ENCODE assay signal across 16 mouse cellular contexts in the genomic region with DNA sequence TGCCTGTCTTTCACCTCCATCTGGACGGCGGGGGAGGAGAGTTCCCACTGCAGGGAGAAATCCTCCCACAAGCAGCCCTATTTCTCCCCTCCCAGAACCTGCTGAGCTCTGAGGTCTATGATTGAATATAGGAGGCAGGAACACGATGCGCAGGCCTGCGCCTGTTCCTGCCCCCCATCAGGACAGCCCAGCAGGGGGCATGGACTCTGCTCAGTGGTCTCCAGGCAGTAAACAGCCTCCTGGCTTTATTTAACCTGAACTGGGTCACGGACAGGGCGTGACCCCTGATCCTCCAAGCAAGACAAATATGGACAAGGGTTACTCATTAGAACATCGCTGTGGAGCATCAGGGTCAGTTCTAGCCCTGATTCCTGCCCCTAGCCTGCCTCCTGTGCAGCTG. TPM values are rescaled to one million over a fixed set of nuclear protein-coding genes. Genes with fewer than 3 reads are reported as not detected.
A peak's percentile ranks its signal among the peaks of the same experiment; 100 is the strongest.
DNase-seq lines count a peak whose midpoint lies in the region; ATAC-seq lines count a peak whose summit lies in the region.
"Had no signal": no experiment of that assay in that cellular context is flagged by ENCODE, and none has a peak within 500 bp of the region (broad histone marks: within the 10 kb centered on the region; RNA-seq: fewer than 3 reads in every experiment).

No protein-coding gene starts in this region.

- peak; percentile 75 for ATAC-seq in kidney, embryonic 15.5 days (replicated peaks; ENCODE audit: low FRiP score)
- peak; percentile 70 for ATAC-seq in liver, embryonic 12.5 days
- ATAC-seq: forebrain, embryonic 14.5 days; hindbrain, postnatal 0 days; midbrain, embryonic 16.5 days had no signal

- H3K4me2 ChIP-seq in kidney, embryonic 15.5 days = no peak overlapping the region
- 0 out of 2 replicates have a peak overlapping the region, but pooled peaks have one; percentile 4 for H3K4me2 ChIP-seq in liver, embryonic 12.5 days
- H3K4me2 ChIP-seq: embryonic facial prominence, embryonic 13.5 days; lung, embryonic 15.5 days had no signal

- no peak overlapping the region for H3K9ac ChIP-seq in kidney, embryonic 15.5 days
- no peak overlapping the region for H3K9ac ChIP-seq in liver, embryonic 12.5 days
- H3K9ac ChIP-seq: embryonic facial prominence, embryonic 13.5 days; lung, embryonic 15.5 days had no signal

- H3K4me1 ChIP-seq in kidney, embryonic 15.5 days = peaks cover 12% of the 10 kb centered on the region
- H3K4me1 ChIP-seq in liver, embryonic 12.5 days = peaks cover 44% of the 10 kb centered on the region
- H3K4me1 ChIP-seq: embryonic facial prominence, embryonic 13.5 days; lung, embryonic 15.5 days had no signal

- WGBS in kidney, embryonic 15.5 days = 37% methylated on average over 8 of the region's 8 CpGs
- WGBS in liver, embryonic 12.5 days (ENCODE audit: insufficient replicate concordance) = 79% methylated on average over 8 of the region's 8 CpGs

- no peaks in the 10 kb centered on the region for H3K27me3 ChIP-seq in kidney, embryonic 15.5 days
- no peaks in the 10 kb centered on the region for H3K27me3 ChIP-seq in liver, embryonic 12.5 days (replicated peaks)
- H3K27me3 ChIP-seq: embryonic facial prominence, embryonic 13.5 days; lung, embryonic 15.5 days had no signal

- H3K4me3 ChIP-seq in kidney, embryonic 15.5 days (replicated peaks) = no peak overlapping the region
- H3K4me3 ChIP-seq in liver, embryonic 12.5 days = no peak overlapping the region
- H3K4me3 ChIP-seq: embryonic facial prominence, embryonic 13.5 days; lung, embryonic 15.5 days had no signal

- H3K36me3 ChIP-seq in kidney, embryonic 15.5 days = peaks cover 44% of the 10 kb centered on the region
- H3K36me3 ChIP-seq in liver, embryonic 12.5 days = peaks cover 86% of the 10 kb centered on the region

- peak; percentile 58 for DNase-seq in ES-CJ7 (ENCODE audit: low read depth, low spot score)
- DNase-seq in R1 (ENCODE audit: low read depth, low spot score) = peak; percentile 45
- no peak for DNase-seq in adrenal gland, postnatal 25 days
- no peak for DNase-seq in cerebellum, postnatal 10 days
- DNase-seq in layer of hippocampus, adult 8-10 months (ENCODE audit: low spot score in 2 of 2) = no peak
- DNase-seq: cerebellum, adult 2 months; gastrocnemius, postnatal 25 days; right cerebral cortex, postnatal 4 days; thymus, postnatal 4 days had no signal

- H3K27ac ChIP-seq in kidney, embryonic 15.5 days = peak overlapping the region; percentile 34; the same call in 1 of the 2 replicates
- peak overlapping the region; percentile 61 for H3K27ac ChIP-seq in liver, embryonic 12.5 days
- H3K27ac ChIP-seq: embryonic facial prominence, embryonic 13.5 days; hindbrain, postnatal 0 days; lung, embryonic 15.5 days had no signal

- H3K9me3 ChIP-seq in kidney, embryonic 15.5 days (replicated peaks) = no peaks in the 10 kb centered on the region
- H3K9me3 ChIP-seq in liver, embryonic 12.5 days (replicated peaks) = no peaks in the 10 kb centered on the region
- H3K9me3 ChIP-seq: embryonic facial prominence, embryonic 13.5 days; lung, embryonic 15.5 days had no signal

RNA-seq across cellular contexts. Expression of a gene that starts 4.3 kb away (rescaled TPM):
- polyA plus RNA-seq in kidney, embryonic 15.5 days (2015; fragmentation: Nextera tagmentation; extraction: Ambion mirVana) = 35.4 and 47.2 TPM in 2 replicates
- 351 and 375 TPM in 2 replicates for polyA plus RNA-seq in liver, embryonic 12.5 days (2016; fragmentation: Nextera tagmentation; extraction: Ambion mirVana)
- total RNA-seq in adrenal gland, postnatal 25 days (2021) = 7.7 TPM in 1 of 2 replicates, not detected in the other
- total RNA-seq in layer of hippocampus, adult 8-10 months (2022) = 1 to 10 TPM in 2 of 4 experiments, under 1 TPM in 2; 0.45 to 4.0 (median 1.8) TPM
- total RNA-seq: gastrocnemius, postnatal 25 days had no signal
- polyA plus RNA-seq: forebrain, embryonic 14.5 days; hindbrain, postnatal 0 days; midbrain, embryonic 16.5 days had no signal

RNA-seq across cellular contexts. Expression of a gene that starts 10.8 kb away (rescaled TPM):
- 5.0 and 6.2 TPM in 2 replicates for polyA plus RNA-seq in kidney, embryonic 15.5 days (2015; fragmentation: Nextera tagmentation; extraction: Ambion mirVana)
- polyA plus RNA-seq in liver, embryonic 12.5 days (2016; fragmentation: Nextera tagmentation; extraction: Ambion mirVana) = 24.8 and 25.0 TPM in 2 replicates
- total RNA-seq in adrenal gland, postnatal 25 days (2021) = 21.9 and 23.5 TPM in 2 replicates
- total RNA-seq in layer of hippocampus, adult 8-10 months (2022) = 10 to 100 TPM; 23.5 to 25.3 (median 24.3) TPM

RNA-seq across cellular contexts. Expression of a gene that starts 17.8 kb away (rescaled TPM):
- polyA plus RNA-seq in kidney, embryonic 15.5 days (2015; fragmentation: Nextera tagmentation; extraction: Ambion mirVana) = 22.6 and 24.5 TPM in 2 replicates
- 19.6 and 21.4 TPM in 2 replicates for polyA plus RNA-seq in liver, embryonic 12.5 days (2016; fragmentation: Nextera tagmentation; extraction: Ambion mirVana)
- 16.2 and 16.8 TPM in 2 replicates for total RNA-seq in adrenal gland, postnatal 25 days (2021)
- total RNA-seq in layer of hippocampus, adult 8-10 months (2022) = under 1 TPM in 3 of 4 experiments, not detected in 1; 0.43 to 0.45 (median 0.45) TPM

RNA-seq across cellular contexts. Expression of a gene that starts 21.2 kb away (rescaled TPM):
- 129 and 140 TPM in 2 replicates for polyA plus RNA-seq in kidney, embryonic 15.5 days (2015; fragmentation: Nextera tagmentation; extraction: Ambion mirVana)
- polyA plus RNA-seq in liver, embryonic 12.5 days (2016; fragmentation: Nextera tagmentation; extraction: Ambion mirVana) = 158 and 172 TPM in 2 replicates
- total RNA-seq in adrenal gland, postnatal 25 days (2021) = 12.4 and 23.9 TPM in 2 replicates
- 10 to 100 TPM in 3 of 4 experiments, 1 to 10 TPM in 1; 9.7 to 16.0 (median 11.5) TPM for total RNA-seq in layer of hippocampus, adult 8-10 months (2022)

RNA-seq across cellular contexts. Expression of a gene that starts 42.9 kb away (rescaled TPM):
- 54.6 and 61.7 TPM in 2 replicates for polyA plus RNA-seq in kidney, embryonic 15.5 days (2015; fragmentation: Nextera tagmentation; extraction: Ambion mirVana)
- 46.6 and 47.9 TPM in 2 replicates for polyA plus RNA-seq in liver, embryonic 12.5 days (2016; fragmentation: Nextera tagmentation; extraction: Ambion mirVana)
- total RNA-seq in adrenal gland, postnatal 25 days (2021) = 147 and 166 TPM in 2 replicates
- total RNA-seq in layer of hippocampus, adult 8-10 months (2022) = 100 to 1,000 TPM; 129 to 140 (median 135) TPM

Comparison
In these comparisons a context has a peak if more than half of its experiments do, and no peak if none do; other contexts are left out.
1. DNase-seq: peak in ES-CJ7 (single experiment) and R1 (single experiment); none in adrenal gland, postnatal 25 days (single experiment), cerebellum, postnatal 10 days (0 of 2) and layer of hippocampus, adult 8-10 months (0 of 2).
2. RNA of a gene that starts 17.8 kb away (total RNA-seq): 16.2 to 16.8 TPM in adrenal gland, postnatal 25 days; 0.43 to 0.45 TPM in layer of hippocampus, adult 8-10 months; every median in the first group is over 10 times any median in the second.